Mouse (Mus musculus): ENCODE data around the gene Tmbim1. TPM values are rescaled to one million over a fixed set of nuclear protein-coding genes. Genes with fewer than 3 reads are reported as not detected.

The Tmbim1 gene
- polyA plus RNA-seq, 1 experiment from 2014 or later = 63.9 TPM

GRCm38 (mm10) chr1:74283686-74284463, 21.5 kb downstream of the Tmbim1 start:
- peak overlapping the region; percentile 87 for H3K4me3 ChIP-seq (replicated peaks)
- no peaks in the 10 kb centered on the region for H3K27me3 ChIP-seq
- peaks cover 50% of the 10 kb centered on the region for H3K36me3 ChIP-seq
- peak overlapping the region; percentile 81 for H3K4me2 ChIP-seq (replicated peaks)
- peak overlapping the region; percentile 80 for H3K9ac ChIP-seq
- WGBS = 13% methylated on average over 15 of the region's 15 CpGs
- peaks cover 36% of the 10 kb centered on the region for H3K4me1 ChIP-seq
- no peaks in the 10 kb centered on the region for H3K9me3 ChIP-seq (replicated peaks)
- H3K27ac ChIP-seq (replicated peaks) = peak overlapping the region; percentile 84
- ATAC-seq (ENCODE audit: insufficient number of reproducible peaks, low FRiP score, low TSS enrichment, low read depth) = peak; percentile 55

GRCm38 (mm10) chr1:74282896-74283625, 22.4 kb downstream of the Tmbim1 start:
- no peak for ATAC-seq (ENCODE audit: insufficient number of reproducible peaks, low FRiP score, low TSS enrichment, low read depth)
- WGBS = 91% methylated on average over 10 of the region's 10 CpGs
- Histone ChIP-seq H3K9me3 (replicated peaks) (no peaks in the 10 kb centered on the region), H3K27ac (replicated peaks) (no peak overlapping the region), H3K27me3 (no peaks in the 10 kb centered on the region), H3K9ac (no peak overlapping the region), H3K4me3 (replicated peaks) (no peak overlapping the region), H3K4me1 (peaks cover 29% of the 10 kb centered on the region), H3K4me2 (replicated peaks) (peak overlapping the region; percentile 81), H3K36me3 (peaks cover 46% of the 10 kb centered on the region)

GRCm38 (mm10) chr1:74281886-74282285, 23.5 kb downstream of the Tmbim1 start:
- 92% methylated on average over 8 of the region's 8 CpGs for WGBS
- Histone ChIP-seq H3K4me1 (peaks cover 26% of the 10 kb centered on the region), H3K4me2 (replicated peaks) (no peak overlapping the region)

GRCm38 (mm10) chr1:74281372-74281771, 24.1 kb downstream of the Tmbim1 start:
- Histone ChIP-seq H3K4me3 (replicated peaks) (no peak overlapping the region), H3K27me3 (no peaks in the 10 kb centered on the region), H3K27ac (replicated peaks) (no peak overlapping the region), H3K4me2 (replicated peaks) (no peak overlapping the region), H3K36me3 (peaks cover 46% of the 10 kb centered on the region), H3K9ac (no peak overlapping the region), H3K9me3 (replicated peaks) (no peaks in the 10 kb centered on the region), H3K4me1 (peaks cover 26% of the 10 kb centered on the region)
- no peak for ATAC-seq (ENCODE audit: insufficient number of reproducible peaks, low FRiP score, low TSS enrichment, low read depth)
- WGBS = 81% methylated on average over 2 of the region's 2 CpGs

More at GRCm38 (mm10) chr1:74281886-74282285, 23.5 kb downstream of the Tmbim1 start:
- H3K9me3 ChIP-seq (replicated peaks) = no peaks in the 10 kb centered on the region
- H3K9ac ChIP-seq = no peak overlapping the region
- no peak overlapping the region for H3K27ac ChIP-seq (replicated peaks)
- no peaks in the 10 kb centered on the region for H3K27me3 ChIP-seq
- peaks cover 46% of the 10 kb centered on the region for H3K36me3 ChIP-seq
- no peak overlapping the region for H3K4me3 ChIP-seq (replicated peaks)
- ATAC-seq (ENCODE audit: insufficient number of reproducible peaks, low FRiP score, low TSS enrichment, low read depth) = no peak

- H3K27ac ChIP-seq (replicated peaks) = no peak overlapping the region
- no peak overlapping the region for H3K4me3 ChIP-seq (replicated peaks)
- H3K36me3 ChIP-seq = peaks cover 46% of the 10 kb centered on the region
- H3K4me1 ChIP-seq = peaks cover 22% of the 10 kb centered on the region
- H3K9ac ChIP-seq = no peak overlapping the region
- H3K4me2 ChIP-seq (replicated peaks) = no peak overlapping the region
- H3K9me3 ChIP-seq (replicated peaks) = no peaks in the 10 kb centered on the region
- no peak for ATAC-seq (ENCODE audit: insufficient number of reproducible peaks, low FRiP score, low TSS enrichment, low read depth)
- 93% methylated on average over 14 of the region's 14 CpGs for WGBS
- no peaks in the 10 kb centered on the region for H3K27me3 ChIP-seq
Measured at GRCm38 (mm10) chr1:74280591-74281325, 24.7 kb downstream of the Tmbim1 start.

GRCm38 (mm10) chr1:74278988-74279387, 26.4 kb downstream of the Tmbim1 start:
- H3K9ac ChIP-seq = no peak overlapping the region
- no peak for ATAC-seq (ENCODE audit: insufficient number of reproducible peaks, low FRiP score, low TSS enrichment, low read depth)
- WGBS = 93% methylated on average over 11 of the region's 11 CpGs

GRCm38 (mm10) chr1:74278538-74278937, 26.9 kb downstream of the Tmbim1 start, which contains the start of gene Gpbar1:
TSS of gene Gpbar1 (plus strand) at chr1:74278550.
- H3K27ac ChIP-seq (replicated peaks) = no peak within 1 kb of the TSS
- peaks cover 46% of the 10 kb centered on the region for H3K36me3 ChIP-seq
- no peak for ATAC-seq (ENCODE audit: insufficient number of reproducible peaks, low FRiP score, low TSS enrichment, low read depth)
- H3K4me1 ChIP-seq = peaks cover 22% of the 10 kb centered on the region
- no peaks in the 10 kb centered on the region for H3K27me3 ChIP-seq
- no peak within 1 kb of the TSS for H3K9ac ChIP-seq
- no peaks in the 10 kb centered on the region for H3K9me3 ChIP-seq (replicated peaks)
- H3K4me3 ChIP-seq (replicated peaks) = no peak within 1 kb of the TSS
- 90% methylated on average over 10 of the region's 10 CpGs for WGBS
- H3K4me2 ChIP-seq (replicated peaks) = no peak within 1 kb of the TSS

More at GRCm38 (mm10) chr1:74278988-74279387, 26.4 kb downstream of the Tmbim1 start:
- peaks cover 27% of the 10 kb centered on the region for H3K4me1 ChIP-seq
- H3K36me3 ChIP-seq = peaks cover 46% of the 10 kb centered on the region
- H3K9me3 ChIP-seq (replicated peaks) = no peaks in the 10 kb centered on the region
- no peaks in the 10 kb centered on the region for H3K27me3 ChIP-seq
- H3K4me3 ChIP-seq (replicated peaks) = no peak overlapping the region
- H3K27ac ChIP-seq (replicated peaks) = no peak overlapping the region
- H3K4me2 ChIP-seq (replicated peaks) = no peak overlapping the region

GRCm38 (mm10) chr1:74277883-74278537, 27.4 kb downstream of the Tmbim1 start:
- Histone ChIP-seq H3K4me3 (replicated peaks) (no peak overlapping the region), H3K9ac (no peak overlapping the region), H3K4me1 (peaks cover 18% of the 10 kb centered on the region), H3K36me3 (peaks cover 42% of the 10 kb centered on the region), H3K4me2 (replicated peaks) (no peak overlapping the region), H3K27ac (replicated peaks) (no peak overlapping the region), H3K9me3 (replicated peaks) (no peaks in the 10 kb centered on the region), H3K27me3 (no peaks in the 10 kb centered on the region)
- ATAC-seq (ENCODE audit: insufficient number of reproducible peaks, low FRiP score, low TSS enrichment, low read depth) = no peak
- 52% methylated on average over 8 of the region's 8 CpGs for WGBS

- H3K4me3 ChIP-seq (replicated peaks) = no peak overlapping the region
- no peak overlapping the region for H3K27ac ChIP-seq (replicated peaks)
- ATAC-seq (ENCODE audit: insufficient number of reproducible peaks, low FRiP score, low TSS enrichment, low read depth) = no peak
- peaks cover 11% of the 10 kb centered on the region; the same call in 1 of the 2 replicates for H3K4me1 ChIP-seq
- H3K36me3 ChIP-seq = peaks cover 32% of the 10 kb centered on the region
- no peak overlapping the region for H3K4me2 ChIP-seq (replicated peaks)
- no peaks in the 10 kb centered on the region for H3K9me3 ChIP-seq (replicated peaks)
- H3K27me3 ChIP-seq = no peaks in the 10 kb centered on the region
- H3K9ac ChIP-seq = no peak overlapping the region
- 62% methylated on average over 6 of the region's 6 CpGs for WGBS
Measured at GRCm38 (mm10) chr1:74277041-74277440, 28.4 kb downstream of the Tmbim1 start.

GRCm38 (mm10) chr1:74275015-74275414, 30.4 kb downstream of the Tmbim1 start:
- no peak overlapping the region for H3K4me2 ChIP-seq (replicated peaks)
- H3K4me3 ChIP-seq (replicated peaks) = no peak overlapping the region
- 14% methylated on average over 9 of the region's 9 CpGs for WGBS
- H3K27me3 ChIP-seq = no peaks in the 10 kb centered on the region
- ATAC-seq (ENCODE audit: insufficient number of reproducible peaks, low FRiP score, low TSS enrichment, low read depth) = peak; percentile 13; the same call in 1 of the 2 replicates
- peaks cover 11% of the 10 kb centered on the region; the same call in 1 of the 2 replicates for H3K4me1 ChIP-seq
- H3K9ac ChIP-seq = no peak overlapping the region
- H3K9me3 ChIP-seq (replicated peaks) = no peaks in the 10 kb centered on the region
- H3K27ac ChIP-seq (replicated peaks) = 0 out of 2 replicates have a peak overlapping the region, but pooled peaks have one; percentile 9
- peaks cover 12% of the 10 kb centered on the region for H3K36me3 ChIP-seq

Data from embryonic facial prominence, embryonic 15.5 days (tissue).